Mouse (Mus musculus) heart, embryonic 13.5 days (tissue): Measurements from ENCODE around the gene Cyp17a1. TPM values are rescaled to one million over a fixed set of nuclear protein-coding genes. Genes with fewer than 3 reads are reported as not detected.

Source experiments
- ATAC-seq: fragments of 200-750 bp; cut with Nextera tagmentation; 2 replicates; pipeline ENCODE4 v1.8.0; 2017; ENCODE audit warnings: moderate TSS enrichment; ENCODE audit not compliant: insufficient number of reproducible peaks, low FRiP score, low TSS enrichment; ENCODE audit errors: extremely low read depth
- H3K27ac ChIP-seq: fragments of 300-500 bp; sonication (generic); replicated peaks from 2 replicates; pipeline ENCODE4 v1.5.1; 2015; ENCODE audit warnings: moderate library complexity, mild to moderate bottlenecking, inconsistent platforms
- H3K27me3 ChIP-seq: fragments of 300-500 bp; sonication (generic); replicated peaks from 2 replicates; pipeline ENCODE4 v1.6.1; 2015; ENCODE audit warnings: mild to moderate bottlenecking, inconsistent platforms
- H3K36me3 ChIP-seq: fragments of 300-500 bp; sonication (generic); 2 replicates; pipeline ENCODE4 v1.6.1; 2015; ENCODE audit warnings: mild to moderate bottlenecking, inconsistent platforms
- H3K4me1 ChIP-seq: fragments of 300-500 bp; sonication (generic); 2 replicates; pipeline ENCODE4 v1.6.1; 2015; ENCODE audit warnings: inconsistent platforms
- H3K4me2 ChIP-seq: fragments of 300-500 bp; sonication (generic); 2 replicates; pipeline ENCODE4 v1.6.1; 2015; ENCODE audit warnings: inconsistent platforms, mild to moderate bottlenecking, moderate library complexity
- H3K4me3 ChIP-seq: fragments of 300-500 bp; sonication (generic); 2 replicates; pipeline ENCODE4 v1.5.1; 2015; ENCODE audit warnings: moderate library complexity, mild to moderate bottlenecking, inconsistent platforms
- H3K9ac ChIP-seq: fragments of 300-500 bp; sonication (generic); 2 replicates; pipeline ENCODE4 v1.6.1; 2015; ENCODE audit warnings: inconsistent platforms, mild to moderate bottlenecking, moderate library complexity
- H3K9me3 ChIP-seq: fragments of 300-500 bp; sonication (generic); 2 replicates; pipeline ENCODE4 v1.6.1; 2016; ENCODE audit warnings: inconsistent platforms
- WGBS: fragments of 180-500 bp; shearing (Covaris S2); methylation state at CpG from one replicate; pipeline ENCODE4 v1.1.7; 2015; ENCODE audit warnings: mixed read lengths; 5-methylcytosine and 5-hydroxymethylcytosine counted together
- polyA plus RNA-seq: library from polyadenylated mRNA; unstranded; fragments of >200 nt; fragmentation: Nextera tagmentation; extraction: Ambion mirVana; gene quantifications from 2 replicates; pipeline ENCODE4 v1.2.1, GENCODE M21; 2015

Cyp17a1 gene
- polyA plus RNA-seq, 1 experiment from 2014 or later, result 1.6 TPM

DNA sequence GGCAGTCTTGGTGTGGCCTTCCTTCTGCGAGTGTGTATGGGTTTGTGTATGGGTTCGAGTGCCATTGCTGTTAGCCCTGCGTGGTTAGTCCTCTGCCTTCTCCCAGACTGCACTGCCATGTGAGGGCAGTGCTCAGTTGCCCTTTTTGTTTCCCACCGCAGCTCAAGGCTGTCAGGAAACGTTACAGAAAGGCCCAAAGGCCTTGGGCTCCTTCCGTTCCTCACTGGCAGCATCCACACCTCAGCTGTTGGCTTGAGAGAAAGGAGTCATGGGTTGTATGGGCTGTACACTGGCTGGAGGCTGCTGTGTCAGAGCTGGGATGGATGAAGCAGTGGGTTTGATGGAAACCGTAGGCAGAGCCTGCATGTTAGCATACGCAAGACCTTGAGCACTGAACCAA lies 32.2 kb downstream of the Cyp17a1 start:
- Histone ChIP-seq H3K27me3 (no peaks in the 10 kb centered on the region), H3K9me3 (no peaks in the 10 kb centered on the region), H3K4me3 (no peak overlapping the region), H3K36me3 (peaks cover 35% of the 10 kb centered on the region), H3K9ac (0 out of 2 replicates have a peak overlapping the region, but pooled peaks have one; percentile 5), H3K4me2 (no peak overlapping the region), H3K27ac (peak overlapping the region; percentile 95), H3K4me1 (peaks cover 96% of the 10 kb centered on the region)
- ATAC-seq, result no peak
- 81% methylated on average over 8 of the region's 8 CpGs for WGBS

DNA sequence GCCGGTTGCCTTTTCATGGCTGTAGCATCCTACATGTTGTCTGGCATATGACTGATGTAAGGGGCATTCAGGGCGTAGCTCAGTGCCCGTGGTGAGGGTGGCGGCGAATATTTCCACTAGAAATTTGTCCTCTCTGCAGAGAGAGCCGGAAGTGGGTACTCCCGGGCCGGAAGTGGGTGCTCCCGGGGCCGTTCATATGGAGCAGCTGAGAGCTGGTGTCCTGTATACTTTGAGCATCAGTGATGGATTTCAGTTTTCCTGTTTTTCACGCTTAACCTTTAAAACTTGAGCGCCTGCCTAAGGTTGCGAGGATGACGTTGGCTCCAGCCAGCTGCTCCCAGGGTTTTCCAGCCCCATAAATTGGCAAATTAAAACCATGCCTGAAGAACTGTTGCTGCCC lies 33.5 kb downstream of the Cyp17a1 start:
- Histone ChIP-seq H3K4me1 (peaks cover 95% of the 10 kb centered on the region), H3K27me3 (no peaks in the 10 kb centered on the region), H3K36me3 (peaks cover 38% of the 10 kb centered on the region), H3K4me3 (no peak overlapping the region), H3K9me3 (no peaks in the 10 kb centered on the region), H3K27ac (peak overlapping the region; percentile 59), H3K4me2 (no peak overlapping the region), H3K9ac (peak overlapping the region; percentile 1; the same call in 1 of the 2 replicates)
- WGBS, result 80% methylated on average over 14 of the region's 14 CpGs
- ATAC-seq, result no peak

DNA sequence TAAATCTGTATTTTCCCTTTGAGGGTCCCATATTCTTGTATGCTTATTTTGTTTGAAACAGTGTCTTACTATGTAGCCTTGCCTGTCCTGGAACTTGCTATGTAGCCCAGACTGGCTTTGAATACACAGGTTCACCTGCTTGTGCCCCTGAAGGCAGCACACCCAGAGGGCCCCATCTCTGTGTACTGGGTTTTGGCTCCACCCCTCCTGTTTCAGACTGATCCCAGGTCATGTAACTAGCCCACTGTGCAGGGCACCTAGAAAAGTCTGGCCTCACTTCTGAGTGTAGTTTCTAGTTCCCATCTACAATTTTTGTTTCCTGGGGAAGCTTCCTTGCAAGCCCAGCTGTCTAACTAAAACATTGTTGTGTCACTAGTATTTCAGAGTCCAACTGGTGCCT lies 33.9 kb downstream of the Cyp17a1 start:
- H3K4me1 ChIP-seq, result peaks cover 93% of the 10 kb centered on the region
- H3K9ac ChIP-seq, result peak overlapping the region; percentile 1; the same call in 1 of the 2 replicates
- no peaks in the 10 kb centered on the region for H3K27me3 ChIP-seq
- no peak overlapping the region for H3K4me3 ChIP-seq
- no peak for ATAC-seq
- peak overlapping the region; percentile 59 for H3K27ac ChIP-seq
- peaks cover 38% of the 10 kb centered on the region for H3K36me3 ChIP-seq
- H3K9me3 ChIP-seq, result no peaks in the 10 kb centered on the region
- no peak overlapping the region for H3K4me2 ChIP-seq

DNA sequence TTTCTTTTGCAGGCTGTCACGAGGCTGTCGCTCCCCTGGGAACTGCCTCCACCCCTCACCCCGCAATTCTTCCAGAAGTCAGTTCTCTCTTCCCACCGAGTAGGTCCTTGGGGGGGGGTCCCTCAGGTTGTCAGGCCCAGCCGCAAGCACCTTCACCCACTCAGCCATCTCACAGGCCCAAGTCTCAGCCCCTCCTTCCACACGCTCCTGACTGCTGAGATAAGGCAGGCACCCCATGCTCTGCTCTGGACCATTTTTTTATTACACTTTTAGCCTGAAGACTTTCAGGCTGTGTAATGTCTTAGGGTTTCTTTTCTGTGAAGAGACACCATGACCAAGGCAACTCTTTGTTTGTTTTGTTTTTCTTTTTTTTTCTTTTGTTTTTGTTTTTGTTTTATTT lies 35.4 kb downstream of the Cyp17a1 start:
- WGBS, result 62% methylated on average over 6 of the region's 6 CpGs
- Histone ChIP-seq H3K27ac (no peak overlapping the region), H3K27me3 (no peaks in the 10 kb centered on the region), H3K9me3 (no peaks in the 10 kb centered on the region), H3K4me1 (peaks cover 90% of the 10 kb centered on the region), H3K4me3 (no peak overlapping the region), H3K4me2 (no peak overlapping the region), H3K36me3 (peaks cover 41% of the 10 kb centered on the region), H3K9ac (no peak overlapping the region)
- ATAC-seq, result no peak

DNA sequence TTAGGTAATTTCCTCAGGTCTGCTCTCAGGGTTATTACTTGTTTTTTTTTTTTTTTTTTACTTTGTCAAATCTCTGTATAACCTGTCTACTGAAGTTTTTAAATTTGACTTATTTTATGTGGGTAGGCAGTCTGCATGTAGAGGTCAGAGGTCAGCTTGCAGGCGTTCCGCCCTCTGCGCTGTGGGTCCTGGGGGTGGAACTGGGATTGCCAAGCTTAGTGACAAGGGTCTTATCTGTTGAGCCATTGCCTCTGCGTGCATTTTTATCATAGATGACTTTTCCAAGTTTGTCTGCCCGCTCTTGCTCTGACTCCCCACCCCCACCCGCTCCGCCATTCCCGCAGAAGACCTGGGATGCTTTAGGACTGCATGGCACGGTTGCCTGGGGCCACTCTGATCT lies 37.2 kb downstream of the Cyp17a1 start:
- no peak for ATAC-seq

DNA sequence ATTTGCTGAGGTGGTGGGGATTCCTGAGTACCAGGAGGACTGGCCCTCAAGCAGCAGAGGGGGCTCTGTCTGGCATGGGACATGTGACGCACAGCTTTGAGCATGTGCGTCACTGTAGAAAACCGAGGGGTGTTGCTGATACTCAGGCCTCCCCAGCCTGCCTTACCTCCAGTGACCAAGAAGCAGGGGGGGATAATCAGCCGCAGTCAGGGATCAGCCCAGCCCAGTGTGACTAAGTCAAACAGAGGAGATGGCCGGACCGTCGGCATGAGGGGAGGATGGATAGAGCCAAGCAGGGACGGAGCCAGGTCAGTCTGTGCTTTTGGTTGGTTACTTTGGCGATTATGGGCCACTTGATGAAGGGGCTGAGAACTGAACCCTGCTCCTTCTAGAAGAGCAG lies 41.3 kb downstream of the Cyp17a1 start:
- H3K36me3 ChIP-seq, result peaks cover 31% of the 10 kb centered on the region
- no peak overlapping the region for H3K4me2 ChIP-seq
- ATAC-seq, result no peak
- no peak overlapping the region for H3K9ac ChIP-seq
- peaks cover 86% of the 10 kb centered on the region for H3K4me1 ChIP-seq
- H3K4me3 ChIP-seq, result no peak overlapping the region
- no peaks in the 10 kb centered on the region for H3K9me3 ChIP-seq
- 67% methylated on average over 9 of the region's 9 CpGs for WGBS
- H3K27ac ChIP-seq, result no peak overlapping the region
- no peaks in the 10 kb centered on the region for H3K27me3 ChIP-seq

More for the DNA sequence above, 37.2 kb downstream of the Cyp17a1 start:
- Histone ChIP-seq H3K4me3 (no peak overlapping the region), H3K27ac (peak overlapping the region; percentile 58), H3K9ac (0 out of 2 replicates have a peak overlapping the region, but pooled peaks have one; percentile 40), H3K27me3 (no peaks in the 10 kb centered on the region), H3K9me3 (no peaks in the 10 kb centered on the region), H3K4me2 (peak overlapping the region; percentile 20), H3K36me3 (peaks cover 53% of the 10 kb centered on the region), H3K4me1 (peaks cover 86% of the 10 kb centered on the region)
- WGBS, result 18% methylated on average over 9 of the region's 9 CpGs

DNA sequence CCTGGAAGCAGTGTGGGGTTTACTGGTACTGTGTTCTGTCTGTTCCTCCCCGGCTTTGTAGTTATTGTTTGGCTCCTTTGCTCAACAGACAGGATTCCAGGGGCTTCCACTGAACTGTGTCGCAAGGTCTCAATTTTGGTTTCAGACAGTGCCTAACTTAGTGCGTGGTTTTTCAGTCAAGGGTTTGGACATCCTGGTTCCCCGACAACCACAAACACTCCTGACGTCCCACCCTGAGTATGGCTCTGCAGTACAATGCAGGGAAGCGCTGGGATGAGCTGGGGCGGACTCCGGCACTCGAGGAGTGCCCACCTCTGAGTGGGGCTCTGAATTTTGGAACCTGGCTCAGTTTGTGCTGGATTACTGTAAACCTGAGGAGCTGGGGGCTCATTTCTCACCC lies 43.2 kb downstream of the Cyp17a1 start:
- Histone ChIP-seq H3K36me3 (peaks cover 40% of the 10 kb centered on the region), H3K27me3 (no peaks in the 10 kb centered on the region), H3K4me1 (peaks cover 81% of the 10 kb centered on the region), H3K9me3 (no peaks in the 10 kb centered on the region), H3K9ac (peak overlapping the region; percentile 2; the same call in 1 of the 2 replicates), H3K4me2 (no peak overlapping the region), H3K4me3 (no peak overlapping the region), H3K27ac (peak overlapping the region; percentile 6; the same call in 1 of the 2 replicates)
- WGBS, result 72% methylated on average over 9 of the region's 9 CpGs
- ATAC-seq, result no peak

DNA sequence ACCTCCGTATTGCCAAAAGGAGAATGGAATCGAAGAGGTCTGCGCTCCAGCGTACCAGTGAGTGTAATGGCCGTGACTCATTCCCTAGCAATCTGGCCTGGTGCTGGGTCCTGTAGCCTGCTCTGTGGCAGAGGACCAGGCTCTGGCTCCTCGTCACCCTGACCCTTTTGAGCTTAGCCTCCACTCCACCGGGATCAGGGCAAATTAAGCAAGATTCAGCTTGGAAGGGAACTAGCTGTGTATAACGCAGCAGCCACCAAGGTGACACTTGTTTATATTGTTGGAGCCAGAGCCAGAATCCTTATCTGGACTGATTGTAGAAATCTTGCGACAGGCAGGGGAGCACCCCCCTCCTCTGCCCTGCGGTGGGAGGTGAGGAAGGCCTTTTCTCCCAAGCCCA lies 44.6 kb downstream of the Cyp17a1 start:
- peak overlapping the region; percentile 45 for H3K4me2 ChIP-seq

GRCm38 (mm10) chr19:46625519-46625918 lies 47.5 kb downstream of the Cyp17a1 start:
- Histone ChIP-seq H3K9me3 (no peaks in the 10 kb centered on the region), H3K4me1 (peaks cover 89% of the 10 kb centered on the region), H3K27ac (no peak overlapping the region; the same call in 1 of the 2 replicates), H3K4me3 (no peak overlapping the region), H3K36me3 (peaks cover 25% of the 10 kb centered on the region), H3K4me2 (peak overlapping the region; percentile 89; the same call in 1 of the 2 replicates), H3K9ac (no peak overlapping the region), H3K27me3 (no peaks in the 10 kb centered on the region)
- no peak for ATAC-seq
- WGBS, result 63% methylated on average over 10 of the region's 10 CpGs

More for the DNA sequence above, 44.6 kb downstream of the Cyp17a1 start:
- Histone ChIP-seq H3K9ac (peak overlapping the region; percentile 67), H3K27ac (peak overlapping the region; percentile 76), H3K27me3 (no peaks in the 10 kb centered on the region), H3K4me1 (peaks cover 85% of the 10 kb centered on the region), H3K36me3 (peaks cover 42% of the 10 kb centered on the region), H3K4me3 (0 out of 2 replicates have a peak overlapping the region, but pooled peaks have one; percentile 5), H3K9me3 (no peaks in the 10 kb centered on the region)
- ATAC-seq, result no peak
- 23% methylated on average over 10 of the region's 10 CpGs for whole genome bisulfite sequencing

- Histone ChIP-seq H3K4me1 (peaks cover 89% of the 10 kb centered on the region), H3K27me3 (no peaks in the 10 kb centered on the region), H3K36me3 (peaks cover 25% of the 10 kb centered on the region), H3K9ac (peak overlapping the region; percentile 90), H3K4me3 (peak overlapping the region; percentile 63), H3K27ac (peak overlapping the region; percentile 98), H3K9me3 (no peaks in the 10 kb centered on the region), H3K4me2 (peak overlapping the region; percentile 89)
- WGBS, result 89% methylated on average over 12 of the region's 12 CpGs
- no peak for ATAC-seq
Measured at GRCm38 (mm10) chr19:46625015-46625414, 48.0 kb downstream of the Cyp17a1 start.

GRCm38 (mm10) chr19:46623790-46624772 lies 48.9 kb downstream of the Cyp17a1 start:
- WGBS, result 21% methylated on average over 19 of the region's 19 CpGs
- H3K27me3 ChIP-seq, result no peaks in the 10 kb centered on the region
- H3K9me3 ChIP-seq, result no peaks in the 10 kb centered on the region
- H3K4me2 ChIP-seq, result peak overlapping the region; percentile 89
- H3K36me3 ChIP-seq, result peaks cover 25% of the 10 kb centered on the region
- ATAC-seq, result peak; percentile 44; the same call in 1 of the 2 replicates
- H3K4me1 ChIP-seq, result peaks cover 91% of the 10 kb centered on the region
- H3K4me3 ChIP-seq, result peak overlapping the region; percentile 63
- peak overlapping the region; percentile 90 for H3K9ac ChIP-seq
- H3K27ac ChIP-seq, result peak overlapping the region; percentile 98
